Mouse (Mus musculus): ENCODE results near the gene Rbbp4. TPM values are rescaled to one million over a fixed set of nuclear protein-coding genes. Genes with fewer than 3 reads are reported as not detected.

Rbbp4 gene
- total and polyA plus RNA-seq, 3 experiments: 41.4 to 179 (median 73.3) TPM

DNA sequence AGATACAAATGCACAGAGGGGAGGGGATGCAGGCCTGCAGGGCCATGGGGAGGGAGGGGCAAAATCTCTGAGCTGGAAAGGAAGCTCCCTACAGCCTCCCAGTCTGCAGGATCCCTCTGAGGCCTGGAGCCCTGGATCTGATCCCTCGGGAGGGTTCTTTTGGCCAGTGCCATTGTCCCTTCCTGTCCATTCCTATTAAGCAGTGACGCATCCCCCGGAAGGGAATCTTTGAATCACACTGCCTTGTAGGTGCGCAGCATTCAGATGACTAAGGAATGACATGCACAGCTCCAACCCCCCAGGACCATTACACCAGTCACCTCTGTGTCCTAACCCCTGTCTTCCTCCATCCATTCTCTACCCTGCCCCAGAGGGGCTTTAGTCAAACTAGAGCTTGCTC is 76.1 kb downstream of the Rbbp4 start:
- Histone ChIP-seq H3K27me3 (replicated peaks) (no peaks in the 10 kb centered on the region), H3K27ac (ENCODE audit: insufficient read depth, low read depth) (no peak overlapping the region), H3K79me2 (replicated peaks; ENCODE audit: control insufficient read depth, extremely low read depth, insufficient read depth, poor library complexity, severe bottlenecking) (no peaks in the 10 kb centered on the region), H3K9me3 (replicated peaks; ENCODE audit: low read length) (no peaks in the 10 kb centered on the region), H3K4me1 (ENCODE audit: control insufficient read depth in 1 of 2, insufficient read depth in 2 of 2) (peaks cover 19 to 46% of the 10 kb centered on the region in 2 experiments), H3K4me2 (ENCODE audit: insufficient read depth, low read depth, poor library complexity, severe bottlenecking) (no peak overlapping the region), H3K9ac (ENCODE audit: insufficient read depth, low read depth) (no peak overlapping the region), H3K36me3 (replicated peaks in 1 of 2; ENCODE audit: control insufficient read depth in 1 of 2, insufficient read depth in 1 of 2, low read length in 1 of 2) (no peaks in the 10 kb centered on the region), H3K4me3 (replicated peaks in 1 of 3; ENCODE audit: low read depth in 2 of 3, low read length in 2 of 3, poor library complexity in 1 of 3) (no peak overlapping the region)
- no peak for TF ChIP-seq CTCF (conservative IDR thresholded peaks at IDR 0.05 in 1 of 2, IDR thresholded peaks at IDR 0.05 in 1 of 2; ENCODE audit: low read depth in 2 of 2, low read length in 2 of 2)
- no peak for TF ChIP-seq JUN (IDR thresholded peaks at IDR 0.05; ENCODE audit: insufficient read depth, low read depth, low read length)
- no peak for TF ChIP-seq NELFE (IDR thresholded peaks at IDR 0.05; ENCODE audit: low read depth, low read length)
- TF ChIP-seq RAD21 (IDR thresholded peaks at IDR 0.05; ENCODE audit: low read depth, low read length): no peak
- no peak for TF ChIP-seq ZKSCAN1 (IDR thresholded peaks at IDR 0.05; ENCODE audit: borderline replicate concordance, low read depth, low read length)
- TF ChIP-seq RCOR1 (conservative IDR thresholded peaks at IDR 0.05; ENCODE audit: low read depth, low read length): no peak
- TF ChIP-seq KAT2A (IDR thresholded peaks at IDR 0.05; ENCODE audit: insufficient replicate concordance, low read length): no peak
- no peak for TF ChIP-seq HCFC1 (IDR thresholded peaks at IDR 0.05; ENCODE audit: low read depth, low read length)
- no peak for TF ChIP-seq ZC3H11A (IDR thresholded peaks at IDR 0.05; ENCODE audit: low read depth, low read length)
- TF ChIP-seq NRF1 (IDR thresholded peaks at IDR 0.05; ENCODE audit: low read depth, low read length): no peak
- TF ChIP-seq UBTF (IDR thresholded peaks at IDR 0.05; ENCODE audit: low read depth, low read length): no peak
- no peak for TF ChIP-seq ELF1 (IDR thresholded peaks at IDR 0.05; ENCODE audit: low read depth, low read length)
- no peak for TF ChIP-seq CHD1 (IDR thresholded peaks at IDR 0.05; ENCODE audit: low read depth, low read length)
- TF ChIP-seq SMC3 (IDR thresholded peaks at IDR 0.05; ENCODE audit: low read depth, low read length): no peak
- in situ Hi-C loops (cut with MboI; ENCODE audit: low pct_ligation_motif_present, low pct_unique_long_range_greater_than_20kb, low sequenced_read_pairs) (loop anchor here (5.0 kb wide), 1 partner anchor 37 kb away; no protein-coding TSS in a partner anchor), dilution Hi-C loops (cut with MboI; ENCODE audit: extremely low pct_ligation_motif_present, extremely low pct_unique_long_range_greater_than_20kb, low sequenced_read_pairs) (no loop called here)
- DNase-seq (ENCODE audit: extremely low read depth): no peak

Other genes starting within 250 kb of the Rbbp4 start
- not detected in 2 replicates for gene Tmem54, start 229.8 kb downstream of the Rbbp4 start, total RNA-seq (2012; rRNA removed)
- not detected in 2 replicates for gene Tmem54, start 229.8 kb downstream of the Rbbp4 start, total RNA-seq (2014; rRNA removed)
- not detected in 2 replicates for gene Tmem54, start 229.8 kb downstream of the Rbbp4 start, polyA plus RNA-seq (2012; ENCODE audit: insufficient read length, low read depth)
- 28.5 and 31.6 TPM in 2 replicates for gene Hpca, start 213.3 kb downstream of the Rbbp4 start, total RNA-seq (2012; rRNA removed)
- 1.0 and 1.3 TPM in 2 replicates for gene Hpca, start 213.3 kb downstream of the Rbbp4 start, total RNA-seq (2014; rRNA removed)
- 2.9 and 3.6 TPM in 2 replicates for gene Hpca, start 213.3 kb downstream of the Rbbp4 start, polyA plus RNA-seq (2012; ENCODE audit: insufficient read length, low read depth)
- 0.17 and 0.21 TPM in 2 replicates for gene Fndc5, start 198.4 kb downstream of the Rbbp4 start, total RNA-seq (2012; rRNA removed)
- 0.08 TPM in 1 of 2 replicates, not detected in the other for gene Fndc5, start 198.4 kb downstream of the Rbbp4 start, total RNA-seq (2014; rRNA removed)
- gene Fndc5, start 198.4 kb downstream of the Rbbp4 start, polyA plus RNA-seq (2012; ENCODE audit: insufficient read length, low read depth): 0.26 and 0.33 TPM in 2 replicates
- gene S100pbp, start 145.6 kb downstream of the Rbbp4 start, total RNA-seq (2012; rRNA removed): 22.5 and 23.1 TPM in 2 replicates
- 43.6 and 44.7 TPM in 2 replicates for gene S100pbp, start 145.6 kb downstream of the Rbbp4 start, total RNA-seq (2014; rRNA removed)
- gene S100pbp, start 145.6 kb downstream of the Rbbp4 start, polyA plus RNA-seq (2012; ENCODE audit: insufficient read length, low read depth): 35.8 and 43.6 TPM in 2 replicates
- gene Yars, start 145.6 kb downstream of the Rbbp4 start, total RNA-seq (2012; rRNA removed): 128 and 180 TPM in 2 replicates
- 96.1 and 96.3 TPM in 2 replicates for gene Yars, start 145.6 kb downstream of the Rbbp4 start, total RNA-seq (2014; rRNA removed)
- gene Yars, start 145.6 kb downstream of the Rbbp4 start, polyA plus RNA-seq (2012; ENCODE audit: insufficient read length, low read depth): 207 and 220 TPM in 2 replicates
- 0.29 and 0.38 TPM in 2 replicates for gene C77080, start 74.0 kb downstream of the Rbbp4 start, total RNA-seq (2012; rRNA removed)
- gene C77080, start 74.0 kb downstream of the Rbbp4 start, total RNA-seq (2014; rRNA removed): not detected in 2 replicates
- gene C77080, start 74.0 kb downstream of the Rbbp4 start, polyA plus RNA-seq (2012; ENCODE audit: insufficient read length, low read depth): 0.68 and 1.1 TPM in 2 replicates
- gene Sync, start 47.8 kb downstream of the Rbbp4 start, total RNA-seq (2012; rRNA removed): 0.04 TPM in 1 of 2 replicates, not detected in the other
- gene Sync, start 47.8 kb downstream of the Rbbp4 start, total RNA-seq (2014; rRNA removed): not detected in 2 replicates
- gene Sync, start 47.8 kb downstream of the Rbbp4 start, polyA plus RNA-seq (2012; ENCODE audit: insufficient read length, low read depth): 0.14 and 0.16 TPM in 2 replicates
- gene Zbtb8os, start 325 bp upstream of the Rbbp4 start, total RNA-seq (2012; rRNA removed): 93.7 and 104 TPM in 2 replicates
- 124 and 134 TPM in 2 replicates for gene Zbtb8os, start 325 bp upstream of the Rbbp4 start, total RNA-seq (2014; rRNA removed)
- 135 and 157 TPM in 2 replicates for gene Zbtb8os, start 325 bp upstream of the Rbbp4 start, polyA plus RNA-seq (2012; ENCODE audit: insufficient read length, low read depth)
- 0.04 TPM in 1 of 2 replicates, not detected in the other for gene Zbtb8a, start 42.7 kb upstream of the Rbbp4 start, total RNA-seq (2012; rRNA removed)
- gene Zbtb8a, start 42.7 kb upstream of the Rbbp4 start, total RNA-seq (2014; rRNA removed): 0.16 TPM in 1 of 2 replicates, not detected in the other
- gene Zbtb8a, start 42.7 kb upstream of the Rbbp4 start, polyA plus RNA-seq (2012; ENCODE audit: insufficient read length, low read depth): 0.11 TPM in 1 of 2 replicates, not detected in the other
- 0.04 TPM in 2 replicates for gene Zbtb8b, start 105.5 kb upstream of the Rbbp4 start, total RNA-seq (2012; rRNA removed)
- not detected in 2 replicates for gene Zbtb8b, start 105.5 kb upstream of the Rbbp4 start, total RNA-seq (2014; rRNA removed)
- gene Zbtb8b, start 105.5 kb upstream of the Rbbp4 start, polyA plus RNA-seq (2012; ENCODE audit: insufficient read length, low read depth): not detected in 2 replicates
- gene Bsdc1, start 126.2 kb upstream of the Rbbp4 start, total RNA-seq (2012; rRNA removed): 20.2 and 20.4 TPM in 2 replicates
- gene Bsdc1, start 126.2 kb upstream of the Rbbp4 start, total RNA-seq (2014; rRNA removed): 19.3 and 20.6 TPM in 2 replicates
- gene Bsdc1, start 126.2 kb upstream of the Rbbp4 start, polyA plus RNA-seq (2012; ENCODE audit: insufficient read length, low read depth): 16.1 and 27.2 TPM in 2 replicates
- gene Tssk3, start 155.7 kb upstream of the Rbbp4 start, total RNA-seq (2012; rRNA removed): 0.13 TPM in 1 of 2 replicates, not detected in the other
- not detected in 2 replicates for gene Tssk3, start 155.7 kb upstream of the Rbbp4 start, total RNA-seq (2014; rRNA removed)
- not detected in 2 replicates for gene Tssk3, start 155.7 kb upstream of the Rbbp4 start, polyA plus RNA-seq (2012; ENCODE audit: insufficient read length, low read depth)
- not detected in 2 replicates for gene Fam229a, start 155.8 kb upstream of the Rbbp4 start, total RNA-seq (2012; rRNA removed)
- not detected in 2 replicates for gene Fam229a, start 155.8 kb upstream of the Rbbp4 start, total RNA-seq (2014; rRNA removed)
- gene Fam229a, start 155.8 kb upstream of the Rbbp4 start, polyA plus RNA-seq (2012; ENCODE audit: insufficient read length, low read depth): not detected in 2 replicates
- gene Marcksl1, start 178.2 kb upstream of the Rbbp4 start, total RNA-seq (2012; rRNA removed): 194 and 195 TPM in 2 replicates
- 260 and 265 TPM in 2 replicates for gene Marcksl1, start 178.2 kb upstream of the Rbbp4 start, total RNA-seq (2014; rRNA removed)
- 423 and 494 TPM in 2 replicates for gene Marcksl1, start 178.2 kb upstream of the Rbbp4 start, polyA plus RNA-seq (2012; ENCODE audit: insufficient read length, low read depth)
- gene Hdac1, start 207.3 kb upstream of the Rbbp4 start, total RNA-seq (2012; rRNA removed): 71.7 and 75.4 TPM in 2 replicates
- gene Hdac1, start 207.3 kb upstream of the Rbbp4 start, total RNA-seq (2014; rRNA removed): 104 and 106 TPM in 2 replicates
- 231 and 233 TPM in 2 replicates for gene Hdac1, start 207.3 kb upstream of the Rbbp4 start, polyA plus RNA-seq (2012; ENCODE audit: insufficient read length, low read depth)
- 67.2 and 80.9 TPM in 2 replicates for gene Lck, start 238.3 kb upstream of the Rbbp4 start, total RNA-seq (2012; rRNA removed)
- 64.6 and 70.0 TPM in 2 replicates for gene Lck, start 238.3 kb upstream of the Rbbp4 start, total RNA-seq (2014; rRNA removed)
- 138 and 177 TPM in 2 replicates for gene Lck, start 238.3 kb upstream of the Rbbp4 start, polyA plus RNA-seq (2012; ENCODE audit: insufficient read length, low read depth)
- gene Fam167b, start 243.2 kb upstream of the Rbbp4 start, total RNA-seq (2012; rRNA removed): 1.1 and 1.4 TPM in 2 replicates
- 0.49 TPM in 1 of 2 replicates, not detected in the other for gene Fam167b, start 243.2 kb upstream of the Rbbp4 start, total RNA-seq (2014; rRNA removed)
- gene Fam167b, start 243.2 kb upstream of the Rbbp4 start, polyA plus RNA-seq (2012; ENCODE audit: insufficient read length, low read depth): 0.82 and 1.2 TPM in 2 replicates

Data from CH12.LX (cell line).